Mouse (Mus musculus) lung, adult 2 months (tissue): ENCODE data around the gene Zfp326.

Source experiments
- CTCF ChIP-seq: fragments of 200-500 bp; IDR thresholded peaks from 2 replicates; pipeline ENCODE4 v1.5.1; 2011; ENCODE audit warnings: mild to moderate bottlenecking, low read length, control low read depth; ENCODE audit not compliant: insufficient read depth
- POLR2A ChIP-seq: fragments of 200-500 bp; IDR thresholded peaks from 2 replicates; pipeline ENCODE4 v1.6.1; 2011; ENCODE audit warnings: low read depth, mild to moderate bottlenecking, control low read depth, low read length, borderline replicate concordance; ENCODE audit errors: extremely low read depth

- peak; percentile 51 for TF ChIP-seq CTCF
- TF ChIP-seq POLR2A = no peak
Observed at GRCm38 (mm10) chr5:105918289-105918688, 41.9 kb downstream of the Zfp326 start.
